Comparison of ENCODE assay signal across 8 mouse cellular contexts in the genomic region with DNA sequence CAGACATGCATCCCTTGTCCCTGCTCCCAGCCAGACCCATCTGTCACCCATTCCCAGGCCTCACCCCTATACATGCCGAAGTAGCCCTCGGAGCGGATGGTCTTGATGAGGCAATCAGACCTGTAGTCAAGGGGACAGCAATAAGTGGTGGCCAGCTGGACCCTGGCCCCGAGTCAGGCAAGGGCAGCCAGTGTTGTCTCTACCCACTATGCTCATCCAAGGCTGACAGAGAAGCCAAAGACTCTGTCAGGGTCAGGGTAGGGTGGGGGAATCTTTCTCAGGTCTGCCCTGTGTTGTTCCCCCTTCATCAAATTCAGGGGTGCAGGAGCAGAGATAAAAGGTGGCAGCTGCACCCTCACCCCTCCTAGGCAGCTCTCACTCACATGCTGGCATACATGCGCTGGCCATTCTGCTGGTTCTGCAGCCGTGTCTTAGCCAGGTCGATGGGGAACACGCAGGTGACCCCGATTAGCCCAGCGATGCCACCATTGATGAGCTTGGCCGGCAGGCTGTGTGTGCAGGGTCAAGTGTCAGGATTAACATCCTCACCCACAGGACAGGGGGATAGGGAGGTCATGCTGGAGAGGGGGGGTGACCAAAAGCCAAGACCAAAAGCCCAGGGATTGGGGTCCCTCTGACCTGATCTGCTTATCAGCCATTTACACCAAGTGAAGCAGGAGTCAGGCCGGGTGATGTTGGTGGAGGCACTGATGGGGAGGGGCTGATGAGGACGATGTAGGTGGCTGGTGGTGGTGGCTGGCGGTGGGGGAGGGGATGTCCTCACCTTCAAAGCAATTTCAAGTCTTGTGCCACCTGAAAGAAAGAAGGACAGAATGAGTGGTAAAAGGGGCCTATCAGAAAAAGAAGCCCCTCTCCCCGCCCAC. TPM values are rescaled to one million over a fixed set of nuclear protein-coding genes. Genes with fewer than 3 reads are reported as not detected.
DNase-seq lines count a peak whose midpoint lies in the region; ATAC-seq and TF ChIP-seq lines count a peak whose summit lies in the region.

No protein-coding gene starts in this region.

- intact Hi-C loops in left cerebral cortex, adult 2 months (cut with DNase I), result no loop called here
- intact Hi-C loops in left cerebral cortex, postnatal 36 days (cut with DNase I), result no loop called here

- H3K4me3 ChIP-seq in left cerebral cortex, adult 2 months, result peak overlapping the region; percentile 62
- peak overlapping the region; percentile 46 for H3K4me3 ChIP-seq in hindbrain, embryonic 14.5 days (replicated peaks; ENCODE audit: low read length)
- peak overlapping the region; percentile 65 for H3K4me3 ChIP-seq in midbrain, embryonic 16.5 days (ENCODE audit: low read depth, low read length)

- H3K36me3 ChIP-seq in hindbrain, embryonic 14.5 days (replicated peaks; ENCODE audit: control insufficient read depth, insufficient read depth), result peaks cover 39% of the 10 kb centered on the region
- peaks cover 27% of the 10 kb centered on the region for H3K36me3 ChIP-seq in midbrain, embryonic 16.5 days (ENCODE audit: control insufficient read depth, insufficient read depth, low read length)

- peak overlapping the region; percentile 90 for H3K4me2 ChIP-seq in hindbrain, embryonic 14.5 days (replicated peaks)
- peak overlapping the region; percentile 69 for H3K4me2 ChIP-seq in midbrain, embryonic 16.5 days (ENCODE audit: low read length)

- no peaks in the 10 kb centered on the region for H3K9me3 ChIP-seq in hindbrain, embryonic 14.5 days (ENCODE audit: control insufficient read depth, low read length)
- no peaks in the 10 kb centered on the region for H3K9me3 ChIP-seq in midbrain, embryonic 16.5 days (replicated peaks; ENCODE audit: control insufficient read depth, low read length, poor library complexity, severe bottlenecking)

- no peak for DNase-seq in left cerebral cortex, adult 2 months (ENCODE audit: extremely low spot score in 1 of 2, low spot score in 2 of 2)
- no peak for DNase-seq in left cerebral cortex, postnatal 36 days (ENCODE audit: low spot score in 2 of 2)
- DNase-seq in cerebellum, postnatal 25 days, result peak; percentile 66 to 68
- no peak for DNase-seq in hindbrain, embryonic 14.5 days (ENCODE audit: low spot score)
- no peak for DNase-seq in frontal cortex, postnatal 25 days (ENCODE audit: low spot score in 2 of 2)

- peak overlapping the region; percentile 70 for H3K9ac ChIP-seq in hindbrain, embryonic 14.5 days
- peak overlapping the region; percentile 89 for H3K9ac ChIP-seq in midbrain, embryonic 16.5 days (ENCODE audit: low read depth, low read length)

- H3K4me1 ChIP-seq in hindbrain, embryonic 14.5 days (replicated peaks; ENCODE audit: control insufficient read depth, insufficient read depth, low read length), result peaks cover 29% of the 10 kb centered on the region
- H3K4me1 ChIP-seq in midbrain, embryonic 16.5 days (ENCODE audit: control insufficient read depth, insufficient read depth, low read length), result peaks cover 46% of the 10 kb centered on the region

- TF ChIP-seq CTCF in left cerebral cortex, adult 2 months (IDR thresholded peaks at IDR 0.05), result no peak

- WGBS in hindbrain, embryonic 14.5 days, result 77% methylated on average over 15 of the region's 15 CpGs
- WGBS in midbrain, embryonic 16.5 days, result 64% methylated on average over 15 of the region's 15 CpGs

- peak overlapping the region; percentile 87 for H3K27ac ChIP-seq in left cerebral cortex, adult 2 months
- peak overlapping the region; percentile 66; the same call in 1 of the 2 replicates for H3K27ac ChIP-seq in hindbrain, embryonic 14.5 days
- peak overlapping the region; percentile 77 for H3K27ac ChIP-seq in midbrain, embryonic 16.5 days (ENCODE audit: low read length)

- no peaks in the 10 kb centered on the region for H3K27me3 ChIP-seq in hindbrain, embryonic 14.5 days (ENCODE audit: control insufficient read depth, insufficient read depth, low read length)
- no peaks in the 10 kb centered on the region for H3K27me3 ChIP-seq in midbrain, embryonic 16.5 days (ENCODE audit: control insufficient read depth, insufficient read depth, low read depth, low read length)

- no peak for ATAC-seq in hindbrain, embryonic 14.5 days (ENCODE audit: low FRiP score)
- ATAC-seq in midbrain, embryonic 16.5 days, result no peak
- ATAC-seq in erythroid progenitor cell, adult 5-6 weeks (replicated peaks; ENCODE audit: low FRiP score, poor library complexity, severe bottlenecking), result no peak
- no peak for ATAC-seq in activated CD4-positive, CD25-positive, alpha-beta regulatory T cell, adult 4 months

RNA-seq across cellular contexts. Expression of a gene that starts 3.9 kb away (rescaled TPM):
- total RNA-seq in left cerebral cortex, adult 2 months (2021), result 100 to 1,000 TPM; 253 to 262 TPM
- total RNA-seq in left cerebral cortex, postnatal 36 days (2021), result 100 to 1,000 TPM; 270 to 289 TPM
- polyA plus RNA-seq in hindbrain, embryonic 14.5 days (2014; fragmentation: Nextera tagmentation; extraction: Ambion mirVana), result 73.0 and 81.4 TPM in 2 replicates
- polyA plus RNA-seq in midbrain, embryonic 16.5 days (2015; fragmentation: Nextera tagmentation; extraction: Ambion mirVana), result 108 and 121 TPM in 2 replicates
- 28.5 and 37.3 TPM in 2 replicates for total RNA-seq in erythroid progenitor cell, adult 5-6 weeks (2015; ENCODE audit: low replicate concordance)
- total RNA-seq in erythroid progenitor cell, adult 5-6 weeks (2017; ENCODE audit: low replicate concordance), result 1.4 and 7.1 TPM in 2 replicates
- polyA plus RNA-seq in activated CD4-positive, CD25-positive, alpha-beta regulatory T cell, adult 4 months (2017; shearing (Covaris generic)), result 10 to 100 TPM; 26.8 to 51.1 TPM

RNA-seq across cellular contexts. Expression of a gene that starts 4.5 kb away (rescaled TPM):
- 100 to 1,000 TPM; 279 to 288 TPM for total RNA-seq in left cerebral cortex, adult 2 months (2021)
- total RNA-seq in left cerebral cortex, postnatal 36 days (2021), result 100 to 1,000 TPM; 291 to 331 TPM
- 46.9 and 50.3 TPM in 2 replicates for polyA plus RNA-seq in hindbrain, embryonic 14.5 days (2014; fragmentation: Nextera tagmentation; extraction: Ambion mirVana)
- 109 and 151 TPM in 2 replicates for polyA plus RNA-seq in midbrain, embryonic 16.5 days (2015; fragmentation: Nextera tagmentation; extraction: Ambion mirVana)
- total RNA-seq in erythroid progenitor cell, adult 5-6 weeks (2015; ENCODE audit: low replicate concordance), result not detected in 2 replicates
- not detected in 2 replicates for total RNA-seq in erythroid progenitor cell, adult 5-6 weeks (2017; ENCODE audit: low replicate concordance)
- polyA plus RNA-seq in activated CD4-positive, CD25-positive, alpha-beta regulatory T cell, adult 4 months (2017; shearing (Covaris generic)), result not detected

RNA-seq across cellular contexts. Expression of a gene that starts 10.1 kb away (rescaled TPM):
- 1 to 10 TPM in 1 of 2 experiments, under 1 TPM in 1; 0.93 to 1.2 TPM for total RNA-seq in left cerebral cortex, adult 2 months (2021)
- total RNA-seq in left cerebral cortex, postnatal 36 days (2021), result 1 to 10 TPM in 1 of 2 experiments, under 1 TPM in 1; 0.76 to 1.9 TPM
- polyA plus RNA-seq in hindbrain, embryonic 14.5 days (2014; fragmentation: Nextera tagmentation; extraction: Ambion mirVana), result 3.1 and 4.2 TPM in 2 replicates
- polyA plus RNA-seq in midbrain, embryonic 16.5 days (2015; fragmentation: Nextera tagmentation; extraction: Ambion mirVana), result 2.4 and 2.5 TPM in 2 replicates
- total RNA-seq in erythroid progenitor cell, adult 5-6 weeks (2015; ENCODE audit: low replicate concordance), result 34.2 and 34.4 TPM in 2 replicates
- 14.0 and 19.1 TPM in 2 replicates for total RNA-seq in erythroid progenitor cell, adult 5-6 weeks (2017; ENCODE audit: low replicate concordance)
- polyA plus RNA-seq in activated CD4-positive, CD25-positive, alpha-beta regulatory T cell, adult 4 months (2017; shearing (Covaris generic)), result 10 to 100 TPM in 1 of 2 experiments, 1 to 10 TPM in 1; 5.3 to 12.7 TPM

RNA-seq across cellular contexts. Expression of a gene that starts 13.4 kb away (rescaled TPM):
- 100 to 1,000 TPM; 552 to 567 TPM for total RNA-seq in left cerebral cortex, adult 2 months (2021)
- 100 to 1,000 TPM; 493 to 570 TPM for total RNA-seq in left cerebral cortex, postnatal 36 days (2021)
- 669 and 782 TPM in 2 replicates for polyA plus RNA-seq in hindbrain, embryonic 14.5 days (2014; fragmentation: Nextera tagmentation; extraction: Ambion mirVana)
- polyA plus RNA-seq in midbrain, embryonic 16.5 days (2015; fragmentation: Nextera tagmentation; extraction: Ambion mirVana), result 607 and 649 TPM in 2 replicates
- 970 and 1,246 TPM in 2 replicates for total RNA-seq in erythroid progenitor cell, adult 5-6 weeks (2015; ENCODE audit: low replicate concordance)
- 1,462 and 2,252 TPM in 2 replicates for total RNA-seq in erythroid progenitor cell, adult 5-6 weeks (2017; ENCODE audit: low replicate concordance)
- polyA plus RNA-seq in activated CD4-positive, CD25-positive, alpha-beta regulatory T cell, adult 4 months (2017; shearing (Covaris generic)), result 1,000 to 10,000 TPM; 3,324 to 3,604 TPM

RNA-seq across cellular contexts. Expression of a gene that starts 19.8 kb away (rescaled TPM):
- 10 to 100 TPM; 38.9 to 46.5 TPM for total RNA-seq in left cerebral cortex, adult 2 months (2021)
- 10 to 100 TPM; 43.2 to 43.4 TPM for total RNA-seq in left cerebral cortex, postnatal 36 days (2021)
- polyA plus RNA-seq in hindbrain, embryonic 14.5 days (2014; fragmentation: Nextera tagmentation; extraction: Ambion mirVana), result 36.9 and 43.4 TPM in 2 replicates
- polyA plus RNA-seq in midbrain, embryonic 16.5 days (2015; fragmentation: Nextera tagmentation; extraction: Ambion mirVana), result 48.5 and 54.9 TPM in 2 replicates
- 3.4 and 14.4 TPM in 2 replicates for total RNA-seq in erythroid progenitor cell, adult 5-6 weeks (2015; ENCODE audit: low replicate concordance)
- 4.4 and 9.2 TPM in 2 replicates for total RNA-seq in erythroid progenitor cell, adult 5-6 weeks (2017; ENCODE audit: low replicate concordance)
- polyA plus RNA-seq in activated CD4-positive, CD25-positive, alpha-beta regulatory T cell, adult 4 months (2017; shearing (Covaris generic)), result 10 to 100 TPM; 82.1 to 97.0 TPM

Comparison
In these comparisons a context has a peak if more than half of its experiments do, and no peak if none do; other contexts are left out.
1. DNase-seq: peak in cerebellum, postnatal 25 days (2 of 2); none in left cerebral cortex, adult 2 months (0 of 2), left cerebral cortex, postnatal 36 days (0 of 2), hindbrain, embryonic 14.5 days (single experiment) and frontal cortex, postnatal 25 days (0 of 2).
2. RNA of a gene that starts 3.9 kb away (total RNA-seq): 270 to 289 TPM in left cerebral cortex, postnatal 36 days and 253 to 262 TPM in left cerebral cortex, adult 2 months; 1.4 to 37.3 TPM in erythroid progenitor cell, adult 5-6 weeks; every median in the first group is over 4 times any median in the second.
3. RNA of a gene that starts 4.5 kb away (total RNA-seq): 291 to 331 TPM in left cerebral cortex, postnatal 36 days and 279 to 288 TPM in left cerebral cortex, adult 2 months; not detected in erythroid progenitor cell, adult 5-6 weeks; every median in the first group is over 100 times any median in the second.
4. RNA of a gene that starts 10.1 kb away (total RNA-seq): 14.0 to 34.4 TPM in erythroid progenitor cell, adult 5-6 weeks; 0.76 to 1.9 TPM in left cerebral cortex, postnatal 36 days and 0.93 to 1.2 TPM in left cerebral cortex, adult 2 months; every median in the first group is over 4 times any median in the second.
5. Peak in every context shown above with its lines, with median percentiles within 50 percentile points of each other: H3K27ac ChIP-seq and H3K4me3 ChIP-seq.